Mouse (Mus musculus) liver, embryonic 11.5 days (tissue): ENCODE results near the gene Ninj1. TPM values are rescaled to one million over a fixed set of nuclear protein-coding genes. Genes with fewer than 3 reads are reported as not detected.

ENCODE experiments used
- ATAC-seq: fragments of 200-750 bp; cut with Nextera tagmentation; replicated peaks from 2 replicates; pipeline ENCODE4 v1.8.0; 2017; ENCODE audit warnings: moderate number of reproducible peaks, mild to moderate bottlenecking, moderate TSS enrichment, moderate library complexity; ENCODE audit not compliant: low FRiP score
- DNase-seq: peaks from one replicate; pipeline ENCODE4 v3.0.0-alpha.2; 2017; ENCODE audit warnings: low spot score
- H3K27ac ChIP-seq: fragments of 300-500 bp; sonication (generic); 2 replicates; pipeline ENCODE4 v1.5.1; 2014; ENCODE audit warnings: mild to moderate bottlenecking, low read depth, low read length, control low read depth
- H3K27me3 ChIP-seq: fragments of 300-500 bp; sonication (generic); replicated peaks from 2 replicates; pipeline ENCODE4 v1.6.1; 2014; ENCODE audit warnings: low read length, mixed read lengths; ENCODE audit not compliant: control insufficient read depth, insufficient read depth
- H3K36me3 ChIP-seq: fragments of 300-500 bp; sonication (generic); 2 replicates; pipeline ENCODE4 v1.6.1; 2014; ENCODE audit warnings: mild to moderate bottlenecking, low read length, moderate library complexity, mixed read lengths; ENCODE audit not compliant: control insufficient read depth, insufficient read depth
- H3K4me1 ChIP-seq: fragments of 300-500 bp; sonication (generic); replicated peaks from 2 replicates; pipeline ENCODE4 v1.6.1; 2014; ENCODE audit warnings: low read length, mixed read lengths; ENCODE audit not compliant: control insufficient read depth, insufficient read depth
- H3K4me2 ChIP-seq: fragments of 300-500 bp; sonication (generic); 2 replicates; pipeline ENCODE4 v1.6.1; 2014; ENCODE audit warnings: mild to moderate bottlenecking, control low read depth, moderate library complexity
- H3K4me3 ChIP-seq: fragments of 300-500 bp; sonication (generic); 2 replicates; pipeline ENCODE4 v1.5.1; 2014; ENCODE audit warnings: low read depth, low read length, control low read depth
- H3K9ac ChIP-seq: fragments of 300-500 bp; sonication (generic); 2 replicates; pipeline ENCODE4 v1.6.1; 2014; ENCODE audit warnings: low read depth, low read length, control low read depth
- H3K9me3 ChIP-seq: fragments of 300-500 bp; sonication (generic); 2 replicates; pipeline ENCODE4 v1.6.1; 2016; ENCODE audit warnings: low read length, inconsistent platforms, mixed read lengths; ENCODE audit not compliant: control insufficient read depth
- WGBS: fragments of 180-500 bp; shearing (Covaris S2); extraction: QIAGEN DNeasy Blood & Tissue Kit; methylation state at CpG from one replicate; pipeline ENCODE4 v1.1.7; 2014; 5-methylcytosine and 5-hydroxymethylcytosine counted together
- polyA plus RNA-seq: library from polyadenylated mRNA; unstranded; fragments of >200 nt; fragmentation: Nextera tagmentation; extraction: Ambion mirVana; gene quantifications from 2 replicates; pipeline ENCODE4 v1.2.1, GENCODE M21; 2014

The Ninj1 gene
- polyA plus RNA-seq, 1 experiment from 2014 or later, result 59.8 TPM

DNA sequence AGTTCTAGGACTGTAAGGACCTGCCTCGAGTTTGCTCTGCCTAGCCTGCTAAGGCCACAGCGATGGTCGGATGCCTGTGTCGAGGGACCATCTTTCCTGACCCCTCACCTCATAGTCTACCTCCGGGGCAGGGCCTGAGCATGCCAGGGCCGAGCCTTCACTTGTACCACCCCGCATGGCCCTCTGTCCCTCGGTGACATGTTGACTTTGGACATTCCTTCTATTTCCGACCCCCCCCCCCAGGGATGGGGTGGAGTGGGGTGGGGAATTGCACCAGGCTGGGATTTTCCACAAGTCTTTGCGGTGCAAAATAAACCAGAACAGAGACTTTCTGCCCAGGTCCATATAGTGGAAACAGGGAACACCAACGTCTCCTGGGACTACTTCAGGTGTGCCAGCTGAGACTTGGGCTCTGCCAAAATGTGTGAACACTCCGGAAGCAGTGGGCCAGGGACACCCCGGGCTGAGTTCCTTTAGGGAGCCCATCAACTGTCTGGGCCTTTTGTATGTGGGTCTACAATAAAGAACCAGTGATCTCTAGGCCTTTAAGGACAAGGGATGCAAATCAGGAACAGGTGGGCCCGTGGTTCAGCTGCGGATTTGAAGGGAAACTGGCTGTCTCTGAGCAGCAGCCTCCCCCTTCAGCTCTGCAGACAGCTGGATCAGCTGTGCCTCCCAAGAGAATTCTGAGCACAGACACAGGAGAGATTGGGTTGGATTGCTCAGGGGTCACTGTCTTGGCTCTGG lies 1.1 kb downstream of the Ninj1 start:
- Histone ChIP-seq H3K27ac (0 out of 2 replicates have a peak overlapping the region, but pooled peaks have one; percentile 22), H3K36me3 (no peaks in the 10 kb centered on the region), H3K9ac (peak overlapping the region; percentile 80; the same call in 1 of the 2 replicates), H3K27me3 (no peaks in the 10 kb centered on the region), H3K4me1 (peaks cover 48% of the 10 kb centered on the region), H3K4me2 (peak overlapping the region; percentile 99), H3K9me3 (no peaks in the 10 kb centered on the region), H3K4me3 (peak overlapping the region; percentile 88)
- no peak; the same call in 1 of the 2 replicates for ATAC-seq
- DNase-seq, result no peak
- 23% methylated on average over 15 of the region's 15 CpGs for WGBS

DNA sequence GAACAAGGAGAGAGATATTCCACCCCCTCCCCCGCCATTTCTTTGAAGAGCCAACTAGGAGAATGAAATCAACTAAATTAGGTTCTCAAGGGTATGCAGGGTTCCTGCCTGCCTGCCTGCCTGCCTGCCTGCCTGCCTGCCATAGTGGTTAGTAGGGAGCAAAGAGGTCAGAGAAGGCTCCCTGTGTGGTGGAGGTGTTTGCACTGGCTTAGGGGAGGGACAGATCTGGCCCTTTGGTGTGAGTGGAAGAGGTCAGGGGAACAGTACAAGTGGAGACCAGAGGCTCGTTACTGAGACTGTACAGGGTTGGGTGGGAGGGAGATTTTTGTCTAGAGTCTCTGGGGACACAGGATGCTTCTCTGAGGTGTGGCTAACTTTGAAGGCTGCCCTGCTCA lies 1.7 kb downstream of the Ninj1 start:
- Histone ChIP-seq H3K36me3 (no peaks in the 10 kb centered on the region), H3K4me3 (no peak overlapping the region), H3K27ac (0 out of 2 replicates have a peak overlapping the region, but pooled peaks have one; percentile 22), H3K4me1 (peaks cover 48% of the 10 kb centered on the region), H3K9me3 (no peaks in the 10 kb centered on the region), H3K9ac (no peak overlapping the region), H3K27me3 (no peaks in the 10 kb centered on the region), H3K4me2 (peak overlapping the region; percentile 99)
- DNase-seq (no peak), ATAC-seq (no peak)
- 54% methylated on average over 2 of the region's 2 CpGs for WGBS

DNA sequence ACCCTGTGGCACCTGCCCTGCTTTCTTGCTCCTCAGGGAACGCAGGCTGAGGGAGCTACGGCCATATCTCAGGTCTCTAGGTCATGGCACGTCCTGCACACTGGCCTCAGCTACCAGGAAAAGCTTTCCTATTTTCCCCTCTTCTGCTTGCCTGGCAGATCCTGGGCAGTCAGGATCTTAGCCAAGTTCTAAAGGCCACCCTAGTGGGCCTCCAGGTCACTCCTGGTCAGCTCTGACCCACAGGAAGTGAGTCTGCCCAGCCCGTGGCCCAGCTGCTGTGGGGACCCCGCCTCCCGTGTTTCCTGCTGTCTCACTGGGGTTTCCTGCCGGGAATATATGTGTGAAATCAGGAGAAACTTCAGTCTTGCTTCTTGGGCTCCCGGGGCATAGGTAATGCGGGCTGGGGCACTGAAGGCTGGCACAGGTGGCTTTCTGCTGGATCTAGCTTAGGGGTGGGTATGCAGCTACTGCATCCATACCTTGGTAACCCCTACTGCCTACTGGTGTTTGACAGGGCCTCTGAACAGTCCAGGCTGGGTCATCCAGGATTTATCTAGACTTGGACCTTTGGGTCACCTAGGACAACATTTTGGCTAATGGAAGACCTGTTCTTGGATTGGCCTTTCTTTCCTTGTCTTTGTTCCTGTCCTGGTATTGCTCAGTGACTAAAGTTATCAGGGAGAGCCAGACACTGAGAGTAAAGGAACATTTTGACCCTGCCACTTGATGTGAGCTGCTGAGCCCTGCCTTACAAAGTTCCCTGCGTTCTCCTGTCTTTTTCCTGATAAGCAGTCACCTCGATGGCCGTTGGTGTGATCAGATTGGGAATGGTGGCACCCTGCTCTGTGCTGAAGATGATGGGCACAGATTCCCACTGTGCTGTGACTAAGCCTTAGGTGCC lies 2.9 kb downstream of the Ninj1 start:
- Histone ChIP-seq H3K4me1 (peaks cover 48% of the 10 kb centered on the region), H3K4me2 (peak overlapping the region; percentile 35), H3K9me3 (no peaks in the 10 kb centered on the region), H3K4me3 (no peak overlapping the region), H3K27ac (peak overlapping the region; percentile 1; the same call in 1 of the 2 replicates), H3K27me3 (no peaks in the 10 kb centered on the region), H3K9ac (no peak overlapping the region), H3K36me3 (peaks cover 4% of the 10 kb centered on the region; the same call in 1 of the 2 replicates)
- ATAC-seq, result no peak
- DNase-seq, result no peak
- WGBS, result 45% methylated on average over 12 of the region's 12 CpGs

DNA sequence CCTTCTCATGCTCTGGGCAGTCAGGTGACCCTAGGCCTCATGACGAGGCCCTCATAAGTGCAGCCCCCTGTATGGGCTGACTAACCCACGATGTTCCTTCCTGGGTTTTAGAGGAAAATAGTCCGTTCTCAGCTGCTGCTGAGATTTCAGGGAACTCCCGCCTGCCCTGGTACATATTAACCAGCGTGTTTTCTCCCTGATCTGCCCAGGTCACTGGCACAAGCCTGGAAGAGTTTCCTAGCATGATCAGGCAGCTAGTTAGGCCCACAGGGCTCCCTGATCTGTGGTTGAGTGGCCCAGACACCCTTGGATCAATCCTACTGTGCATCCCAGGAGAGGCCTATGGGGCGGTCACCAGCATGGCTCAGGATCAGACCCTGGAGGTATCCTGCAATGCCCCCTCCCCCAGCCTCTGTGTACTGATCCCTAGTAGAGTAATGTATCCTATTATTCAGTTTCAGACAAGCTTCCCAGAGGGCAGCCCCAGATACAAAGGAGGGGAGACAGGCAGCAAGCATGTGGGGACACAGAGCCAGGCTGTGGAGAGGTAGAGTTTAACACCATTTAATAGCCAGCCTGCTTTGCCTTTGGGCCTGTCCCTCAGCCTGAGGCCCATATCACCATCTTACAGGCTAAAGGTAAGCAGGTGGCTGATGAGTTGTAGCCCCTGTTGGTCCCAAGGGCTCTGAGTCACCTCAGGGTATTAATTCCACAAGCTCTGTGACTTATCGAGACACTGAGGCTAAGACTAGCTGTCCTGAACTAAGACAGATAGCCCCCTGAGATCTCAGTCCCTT lies 3.8 kb downstream of the Ninj1 start:
- peak overlapping the region; percentile 10 for H3K4me2 ChIP-seq
- H3K27ac ChIP-seq, result peak overlapping the region; percentile 1; the same call in 1 of the 2 replicates
- DNase-seq (no peak), ATAC-seq (no peak)
- H3K36me3 ChIP-seq, result peaks cover 6% of the 10 kb centered on the region; the same call in 1 of the 2 replicates
- H3K4me1 ChIP-seq, result peaks cover 48% of the 10 kb centered on the region
- WGBS, result 63% methylated on average over 7 of the region's 7 CpGs
- H3K9me3 ChIP-seq, result no peaks in the 10 kb centered on the region
- no peak overlapping the region for H3K4me3 ChIP-seq
- 0 out of 2 replicates have a peak overlapping the region, but pooled peaks have one; percentile 16 for H3K9ac ChIP-seq
- no peaks in the 10 kb centered on the region for H3K27me3 ChIP-seq

DNA sequence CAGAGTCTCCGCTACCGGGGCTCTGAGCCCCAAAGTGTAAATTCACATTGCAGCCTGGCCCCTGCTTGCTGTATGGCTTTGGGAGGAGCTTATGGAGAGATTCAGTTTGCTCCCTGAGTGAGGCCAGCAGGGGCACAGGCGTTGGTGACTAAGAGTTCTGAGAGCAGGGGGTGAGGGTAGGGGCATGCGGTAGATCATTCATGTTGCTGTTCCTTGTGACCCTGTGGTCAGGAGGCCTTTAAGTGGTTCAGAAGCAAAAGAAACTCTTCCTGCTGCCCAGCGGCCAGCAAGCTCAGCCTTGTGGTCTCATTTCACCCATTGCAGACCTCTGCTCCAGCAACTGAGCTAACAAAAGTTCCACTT lies 4.4 kb downstream of the Ninj1 start:
- ATAC-seq (no peak), DNase-seq (no peak)
- Histone ChIP-seq H3K9ac (0 out of 2 replicates have a peak overlapping the region, but pooled peaks have one; percentile 7), H3K9me3 (no peaks in the 10 kb centered on the region), H3K27ac (no peak overlapping the region), H3K36me3 (peaks cover 9% of the 10 kb centered on the region; the same call in 1 of the 2 replicates), H3K4me2 (no peak overlapping the region), H3K4me3 (no peak overlapping the region), H3K4me1 (peaks cover 45% of the 10 kb centered on the region), H3K27me3 (no peaks in the 10 kb centered on the region)
- WGBS, result 46% methylated on average over 5 of the region's 5 CpGs

DNA sequence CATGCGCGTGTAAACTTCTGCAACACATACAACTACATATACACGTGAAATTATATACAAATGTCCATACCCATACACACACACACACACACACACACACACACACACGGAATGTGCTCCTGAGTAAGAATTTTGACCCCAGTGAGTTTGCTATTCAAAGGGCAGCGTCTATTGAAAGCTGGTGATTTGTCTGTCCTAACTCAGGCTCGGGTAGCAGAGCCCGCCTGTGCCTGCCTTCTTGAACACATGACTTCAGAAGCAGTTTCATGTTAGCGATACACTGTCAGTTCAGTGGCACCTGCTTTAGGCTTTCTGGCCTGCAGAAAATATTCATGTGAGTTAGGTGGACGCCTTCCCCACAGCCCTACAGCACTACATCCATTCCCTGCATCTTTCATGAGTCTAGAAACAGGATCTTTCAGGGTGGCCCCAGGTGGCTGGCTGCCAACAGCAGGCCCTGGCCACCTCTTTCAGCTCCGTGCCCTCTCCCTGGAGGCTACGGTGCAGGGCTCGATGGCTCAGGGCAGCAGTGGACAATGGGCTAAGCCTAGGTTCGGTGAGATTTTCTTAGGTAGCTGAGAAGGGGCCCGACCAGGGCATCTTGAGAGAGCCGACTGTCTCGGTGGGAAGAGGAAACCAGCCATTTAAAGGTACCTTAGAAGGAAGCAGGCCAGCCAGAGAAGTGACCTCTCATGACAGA lies 5.0 kb downstream of the Ninj1 start:
- WGBS, result 79% methylated on average over 16 of the region's 16 CpGs
- H3K9ac ChIP-seq, result no peak overlapping the region
- H3K4me1 ChIP-seq, result peaks cover 42% of the 10 kb centered on the region
- H3K4me2 ChIP-seq, result no peak overlapping the region
- H3K27me3 ChIP-seq, result no peaks in the 10 kb centered on the region
- no peak for DNase-seq
- no peak overlapping the region for H3K27ac ChIP-seq
- H3K9me3 ChIP-seq, result no peaks in the 10 kb centered on the region
- ATAC-seq, result no peak
- H3K4me3 ChIP-seq, result no peak overlapping the region
- H3K36me3 ChIP-seq, result peaks cover 9% of the 10 kb centered on the region; the same call in 1 of the 2 replicates

DNA sequence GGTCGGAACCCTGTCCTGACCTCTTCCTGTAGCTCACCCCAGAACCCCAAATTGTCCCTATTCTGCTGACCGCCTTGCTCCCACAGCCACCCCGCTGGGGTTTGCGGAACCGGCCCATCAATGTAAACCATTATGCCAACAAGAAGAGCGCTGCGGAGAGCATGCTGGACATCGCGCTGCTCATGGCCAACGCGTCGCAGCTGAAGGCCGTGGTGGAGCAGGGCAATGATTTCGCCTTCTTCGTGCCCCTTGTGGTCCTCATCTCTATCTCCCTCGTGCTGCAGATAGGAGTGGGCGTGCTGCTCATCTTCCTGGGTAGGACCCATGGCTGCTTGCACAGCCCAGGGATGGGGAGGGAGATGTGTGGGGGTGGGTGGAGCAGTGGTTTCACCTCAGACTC lies 6.4 kb downstream of the Ninj1 start:
- no peak overlapping the region for H3K4me2 ChIP-seq
- DNase-seq, result no peak
- H3K4me1 ChIP-seq, result peaks cover 37% of the 10 kb centered on the region
- 91% methylated on average over 17 of the region's 17 CpGs for WGBS
- no peaks in the 10 kb centered on the region for H3K9me3 ChIP-seq
- H3K9ac ChIP-seq, result no peak overlapping the region
- H3K27ac ChIP-seq, result no peak overlapping the region
- peaks cover 9% of the 10 kb centered on the region; the same call in 1 of the 2 replicates for H3K36me3 ChIP-seq
- no peak for ATAC-seq
- H3K4me3 ChIP-seq, result no peak overlapping the region
- no peaks in the 10 kb centered on the region for H3K27me3 ChIP-seq
